Comparison of ENCODE assay signal across 11 mouse cellular contexts in genomic region chr2:163914107-163914506, GRCm38 (mm10). TPM values are rescaled to one million over a fixed set of nuclear protein-coding genes. Genes with fewer than 3 reads are reported as not detected.
DNase-seq lines count a peak whose midpoint lies in the region; ATAC-seq lines count a peak whose summit lies in the region.
"Had no signal": no experiment of that assay in that cellular context is flagged by ENCODE, and none has a peak within 500 bp of the region (broad histone marks: within the 10 kb centered on the region; RNA-seq: fewer than 3 reads in every experiment).

No protein-coding gene starts in this region.

- peak; percentile 79 for DNase-seq in brain, embryonic 18.5 days (ENCODE audit: low read depth, low spot score)
- DNase-seq in forebrain, embryonic 10.5 days (ENCODE audit: extremely low spot score, low spot score) = peak; percentile 47
- peak; percentile 79 to 82 for DNase-seq in layer of hippocampus, adult 8-10 months (ENCODE audit: low spot score in 2 of 2)
- no peak for DNase-seq in gastrocnemius, adult 18-20 months (ENCODE audit: low spot score)
- DNase-seq in kidney, postnatal 4 days = no peak
- DNase-seq in thymus, postnatal 36 days = no peak
- no peak for DNase-seq in heart, adult 18-20 months

- peak overlapping the region; percentile 91 for H3K4me2 ChIP-seq in midbrain, embryonic 15.5 days
- H3K4me2 ChIP-seq: heart, embryonic 15.5 days had no signal

- peaks cover 39% of the 10 kb centered on the region for H3K4me1 ChIP-seq in forebrain, embryonic 10.5 days
- H3K4me1 ChIP-seq in midbrain, embryonic 15.5 days = peaks cover 54% of the 10 kb centered on the region

- no peaks in the 10 kb centered on the region for H3K9me3 ChIP-seq in forebrain, embryonic 10.5 days
- no peaks in the 10 kb centered on the region for H3K9me3 ChIP-seq in midbrain, embryonic 15.5 days
- H3K9me3 ChIP-seq: heart, embryonic 15.5 days had no signal

- peaks cover 74% of the 10 kb centered on the region for H3K27me3 ChIP-seq in forebrain, embryonic 10.5 days (ENCODE audit: poor library complexity, severe bottlenecking)
- H3K27me3 ChIP-seq in midbrain, embryonic 15.5 days (replicated peaks) = 0 out of 2 replicates have a peak, but pooled peaks cover 5% of the 10 kb centered on the region

- H3K36me3 ChIP-seq in forebrain, embryonic 10.5 days (replicated peaks) = no peaks in the 10 kb centered on the region
- H3K36me3 ChIP-seq in midbrain, embryonic 15.5 days (replicated peaks) = no peaks in the 10 kb centered on the region
- H3K36me3 ChIP-seq: heart, embryonic 15.5 days had no signal

- no peak overlapping the region for H3K27ac ChIP-seq in forebrain, embryonic 10.5 days
- peak overlapping the region; percentile 76 for H3K27ac ChIP-seq in midbrain, embryonic 15.5 days
- H3K27ac ChIP-seq: heart, embryonic 15.5 days had no signal

- ATAC-seq in midbrain, embryonic 15.5 days (replicated peaks) = peak; percentile 85

- 3% methylated on average over 10 of the region's 10 CpGs for WGBS in forebrain, embryonic 10.5 days
- under 1% methylated on average over 10 of the region's 10 CpGs for WGBS in midbrain, embryonic 15.5 days

- peak overlapping the region; percentile 6; the same call in 1 of the 2 replicates for H3K9ac ChIP-seq in midbrain, embryonic 15.5 days
- H3K9ac ChIP-seq: heart, embryonic 15.5 days had no signal

- no peak overlapping the region for H3K4me3 ChIP-seq in forebrain, embryonic 10.5 days
- H3K4me3 ChIP-seq in midbrain, embryonic 15.5 days = peak overlapping the region; percentile 25
- H3K4me3 ChIP-seq: heart, embryonic 15.5 days; myocyte had no signal

RNA-seq across cellular contexts. Expression of gene Rims4, which starts 4.4 kb away (rescaled TPM):
- polyA plus RNA-seq in forebrain, embryonic 10.5 days (2016; fragmentation: Nextera tagmentation; extraction: Ambion mirVana) = 1.1 TPM in 2 replicates
- 10 to 100 TPM; 34.0 to 50.8 (median 41.7) TPM for total RNA-seq in layer of hippocampus, adult 8-10 months (2022)
- 21.1 TPM in 2 replicates for polyA plus RNA-seq in midbrain, embryonic 15.5 days (2015; fragmentation: Nextera tagmentation; extraction: Ambion mirVana)
- total RNA-seq in gastrocnemius, adult 18-20 months (2021) = 1 to 10 TPM; 1.4 to 3.2 TPM
- total RNA-seq in heart, adult 18-20 months (2021) = 1 to 10 TPM; 2.0 to 2.2 TPM
- total RNA-seq: MEL had no signal
- polyA plus RNA-seq: myocyte had no signal

Comparison
In these comparisons a context has a peak if more than half of its experiments do, and no peak if none do; other contexts are left out.
1. DNase-seq: peak in brain, embryonic 18.5 days (single experiment), forebrain, embryonic 10.5 days (single experiment) and layer of hippocampus, adult 8-10 months (2 of 2); none in gastrocnemius, adult 18-20 months (single experiment), kidney, postnatal 4 days (0 of 2), thymus, postnatal 36 days (0 of 2) and heart, adult 18-20 months (0 of 2).
2. RNA of gene Rims4, which starts 4.4 kb away (total RNA-seq): 34.0 to 50.8 TPM in layer of hippocampus, adult 8-10 months; 1.4 to 3.2 TPM in gastrocnemius, adult 18-20 months and 2.0 to 2.2 TPM in heart, adult 18-20 months; every median in the first group is over 4 times any median in the second.